Mouse (Mus musculus) olfactory bulb, adult 2 months (tissue): ENCODE measurements around the gene Cnot6.

Experiments used
- CTCF ChIP-seq: fragments of 200-500 bp; IDR thresholded peaks from 2 replicates; pipeline ENCODE4 v1.5.1; 2012; ENCODE audit warnings: low read depth, mild to moderate bottlenecking, low read length, moderate library complexity; ENCODE audit not compliant: insufficient read depth
- POLR2A ChIP-seq: fragments of 200-500 bp; IDR thresholded peaks from 2 replicates; pipeline ENCODE4 v1.6.1; 2012; ENCODE audit warnings: mild to moderate bottlenecking, low read depth, low read length, moderate library complexity; ENCODE audit not compliant: insufficient read depth

DNA sequence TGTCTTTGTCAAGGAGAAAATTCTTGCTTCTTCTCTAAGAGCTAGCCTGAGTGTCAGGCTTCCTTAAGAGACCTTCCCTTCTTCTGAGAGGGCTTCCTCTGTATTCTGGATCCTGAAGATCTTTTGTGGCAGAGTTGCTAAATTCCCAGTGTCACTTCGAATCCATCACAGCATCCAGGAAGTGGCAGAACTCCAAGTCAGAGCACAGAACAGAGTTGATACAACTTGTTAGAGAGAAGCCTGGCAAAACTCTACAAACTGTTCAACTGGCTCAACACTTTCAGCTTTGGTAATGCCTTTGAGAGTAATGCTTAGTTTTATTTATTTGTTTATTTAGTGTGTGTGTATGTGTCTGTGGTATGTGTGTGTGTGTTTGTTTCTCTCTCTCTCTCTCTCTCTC lies 25.1 kb upstream of the Cnot6 start:
- TF ChIP-seq POLR2A (no peak), CTCF (no peak)
